8 mouse cellular contexts compared by ENCODE assay signal in genomic region chr1:153532234-153532841, GRCm38 (mm10). TPM values are rescaled to one million over a fixed set of nuclear protein-coding genes. Genes with fewer than 3 reads are reported as not detected.
DNase-seq lines count a peak whose midpoint lies in the region; ATAC-seq and TF ChIP-seq lines count a peak whose summit lies in the region.

No protein-coding gene starts in this region.

- no peak overlapping the region for H3K27ac ChIP-seq in lung, embryonic 15.5 days
- H3K27ac ChIP-seq in heart, embryonic 15.5 days, result peak overlapping the region; percentile 44
- peak overlapping the region; percentile 73 for H3K27ac ChIP-seq in limb, embryonic 14.5 days (replicated peaks; ENCODE audit: low read depth, low read length)

- peak overlapping the region; percentile 20; the same call in 1 of the 2 replicates for H3K4me3 ChIP-seq in lung, embryonic 15.5 days
- H3K4me3 ChIP-seq in heart, embryonic 15.5 days, result peak overlapping the region; percentile 30
- H3K4me3 ChIP-seq in limb, embryonic 14.5 days (replicated peaks; ENCODE audit: low read length), result no peak overlapping the region
- no peak overlapping the region for H3K4me3 ChIP-seq in myocyte

- no peak overlapping the region for H3ac ChIP-seq in myocyte (ENCODE audit: control insufficient read depth, insufficient read length)

- no peaks in the 10 kb centered on the region for H3K79me2 ChIP-seq in myocyte (ENCODE audit: control insufficient read depth, insufficient read depth)

- no peaks in the 10 kb centered on the region for H3K27me3 ChIP-seq in lung, embryonic 15.5 days
- H3K27me3 ChIP-seq in heart, embryonic 15.5 days, result no peaks in the 10 kb centered on the region
- H3K27me3 ChIP-seq in limb, embryonic 14.5 days (ENCODE audit: control insufficient read depth, insufficient read depth, low read length), result no peaks in the 10 kb centered on the region
- H3K27me3 ChIP-seq in myocyte (ENCODE audit: control insufficient read depth, insufficient read depth, insufficient read length), result no peaks in the 10 kb centered on the region

- TF ChIP-seq POLR2A in limb, embryonic 14.5 days (IDR thresholded peaks at IDR 0.05; ENCODE audit: borderline replicate concordance, extremely low read depth, insufficient read depth, insufficient read length), result peak; percentile 56; the same call in 1 of the 2 replicates
- TF ChIP-seq POLR2A in myocyte (IDR thresholded peaks at IDR 0.05; ENCODE audit: insufficient read length, low read depth), result no peak

- 18% methylated on average over 12 of the region's 12 CpGs for WGBS in lung, embryonic 15.5 days
- WGBS in heart, embryonic 15.5 days, result 21% methylated on average over 12 of the region's 12 CpGs
- WGBS in limb, embryonic 14.5 days, result 22% methylated on average over 12 of the region's 12 CpGs

- H3K4me1 ChIP-seq in lung, embryonic 15.5 days, result peaks cover 5% of the 10 kb centered on the region
- peaks cover 9% of the 10 kb centered on the region; the same call in 1 of the 2 replicates for H3K4me1 ChIP-seq in heart, embryonic 15.5 days (replicated peaks)
- peaks cover 11% of the 10 kb centered on the region for H3K4me1 ChIP-seq in limb, embryonic 14.5 days (ENCODE audit: control insufficient read depth, insufficient read depth, low read length)

- ATAC-seq in lung, embryonic 15.5 days (ENCODE audit: borderline replicate concordance, extremely low read depth, low FRiP score, low TSS enrichment), result no peak
- ATAC-seq in heart, embryonic 15.5 days (replicated peaks; ENCODE audit: insufficient number of reproducible peaks, insufficient read depth, low FRiP score, low read depth), result no peak
- peak; percentile 82; the same call in 1 of the 2 replicates for ATAC-seq in limb, embryonic 14.5 days (ENCODE audit: low FRiP score, low read depth)

- no peaks in the 10 kb centered on the region for H3K36me3 ChIP-seq in lung, embryonic 15.5 days
- H3K36me3 ChIP-seq in heart, embryonic 15.5 days, result no peaks in the 10 kb centered on the region
- H3K36me3 ChIP-seq in limb, embryonic 14.5 days (ENCODE audit: control insufficient read depth, insufficient read depth, low read length), result no peaks in the 10 kb centered on the region
- H3K36me3 ChIP-seq in myocyte (ENCODE audit: control insufficient read depth, insufficient read depth), result no peaks in the 10 kb centered on the region

- H3K4me2 ChIP-seq in lung, embryonic 15.5 days, result peak overlapping the region; percentile 53
- H3K4me2 ChIP-seq in heart, embryonic 15.5 days, result peak overlapping the region; percentile 56
- H3K4me2 ChIP-seq in limb, embryonic 14.5 days (replicated peaks; ENCODE audit: low read depth, low read length, severe bottlenecking), result peak overlapping the region; percentile 34; the same call in 1 of the 2 replicates
- peak overlapping the region; percentile 18 for H3K4me2 ChIP-seq in myocyte (ENCODE audit: low read depth)

- no peaks in the 10 kb centered on the region for H3K9me3 ChIP-seq in lung, embryonic 15.5 days
- H3K9me3 ChIP-seq in heart, embryonic 15.5 days (replicated peaks), result no peaks in the 10 kb centered on the region
- H3K9me3 ChIP-seq in limb, embryonic 14.5 days (ENCODE audit: control insufficient read depth, low read length), result no peaks in the 10 kb centered on the region

- no peak for DNase-seq in lung, adult 18-20 months
- peak; percentile 76 for DNase-seq in embryo, embryonic 10 days (ENCODE audit: low spot score)
- peak; percentile 64 for DNase-seq in limb, embryonic 14.5 days (ENCODE audit: low spot score)
- DNase-seq in frontal cortex, postnatal 10 days (ENCODE audit: low spot score in 2 of 2), result no peak
- no peak for DNase-seq in left cerebral cortex, adult 8-10 months (ENCODE audit: low spot score in 2 of 2)

- peak overlapping the region; percentile 27 for H3K9ac ChIP-seq in lung, embryonic 15.5 days
- peak overlapping the region; percentile 36; the same call in 1 of the 2 replicates for H3K9ac ChIP-seq in heart, embryonic 15.5 days
- H3K9ac ChIP-seq in limb, embryonic 14.5 days (ENCODE audit: low read depth, low read length, severe bottlenecking), result peak overlapping the region; percentile 41

TF ChIP-seq in myocyte, 11 proteins besides CTCF, POLR2A, EP300 and RAD21:
- no peak for TF ChIP-seq MYOG (IDR thresholded peaks at IDR 0.05; ENCODE audit: control insufficient read depth in 1 of 3, insufficient read depth in 1 of 3, insufficient read length in 2 of 3, low read depth in 2 of 3)
- no peak for TF ChIP-seq POLR2AphosphoS2 (IDR thresholded peaks at IDR 0.05; ENCODE audit: insufficient read length, low read depth)
- TF ChIP-seq CEBPB (IDR thresholded peaks at IDR 0.05; ENCODE audit: insufficient read depth, poor library complexity, severe bottlenecking), result no peak
- no peak for TF ChIP-seq REST (IDR thresholded peaks at IDR 0.05; ENCODE audit: insufficient read depth, insufficient read length)
- no peak for TF ChIP-seq MAX (IDR thresholded peaks at IDR 0.05; ENCODE audit: low read depth)
- TF ChIP-seq SRF (IDR thresholded peaks at IDR 0.05; ENCODE audit: control insufficient read depth, insufficient read length, low read depth), result no peak
- TF ChIP-seq MYOD1 (IDR thresholded peaks at IDR 0.05; ENCODE audit: control insufficient read depth in 1 of 3, insufficient read length in 2 of 3, low read depth in 2 of 3), result no peak
- TF ChIP-seq USF1 (IDR thresholded peaks at IDR 0.05; ENCODE audit: low read depth), result no peak
- TF ChIP-seq TCF3 (IDR thresholded peaks at IDR 0.05; ENCODE audit: insufficient read length, low read depth), result no peak
- no peak for TF ChIP-seq TCF12 (IDR thresholded peaks at IDR 0.05; ENCODE audit: insufficient read depth, poor library complexity, severe bottlenecking)
- TF ChIP-seq E2F4 (IDR thresholded peaks at IDR 0.05; ENCODE audit: insufficient read depth), result no peak

RNA-seq across cellular contexts. Expression of gene Npl, which starts 17.5 kb away (rescaled TPM):
- polyA plus RNA-seq in lung, embryonic 15.5 days (2015; fragmentation: Nextera tagmentation; extraction: Ambion mirVana), result 6.6 and 7.4 TPM in 2 replicates
- 5.2 and 7.2 TPM in 2 replicates for polyA plus RNA-seq in heart, embryonic 15.5 days (2015; fragmentation: Nextera tagmentation; extraction: Ambion mirVana)
- 6.4 and 7.1 TPM in 2 replicates for polyA plus RNA-seq in limb, embryonic 14.5 days (2012; rRNA removed)
- 12.0 and 12.9 TPM in 2 replicates for polyA plus RNA-seq in limb, embryonic 14.5 days (2014; fragmentation: Nextera tagmentation; extraction: Ambion mirVana)
- polyA plus RNA-seq in myocyte (2012; fragmentation: generic; extraction: Trizol), result 0.37 TPM
- total RNA-seq in left cerebral cortex, adult 8-10 months (2022), result 1 to 10 TPM; 5.1 to 7.2 (median 6.2) TPM

RNA-seq across cellular contexts. Expression of gene Dhx9, which starts 44.9 kb away (rescaled TPM):
- 30.7 and 34.1 TPM in 2 replicates for polyA plus RNA-seq in lung, embryonic 15.5 days (2015; fragmentation: Nextera tagmentation; extraction: Ambion mirVana)
- polyA plus RNA-seq in heart, embryonic 15.5 days (2015; fragmentation: Nextera tagmentation; extraction: Ambion mirVana), result 17.2 and 18.1 TPM in 2 replicates
- 104 and 143 TPM in 2 replicates for polyA plus RNA-seq in limb, embryonic 14.5 days (2012; rRNA removed)
- polyA plus RNA-seq in limb, embryonic 14.5 days (2014; fragmentation: Nextera tagmentation; extraction: Ambion mirVana), result 24.2 and 26.9 TPM in 2 replicates
- 25.2 TPM for polyA plus RNA-seq in myocyte (2012; fragmentation: generic; extraction: Trizol)
- total RNA-seq in left cerebral cortex, adult 8-10 months (2022), result 100 to 1,000 TPM in 1 of 4 experiments, 10 to 100 TPM in 3; 90.2 to 100 (median 92.8) TPM

Comparison
In these comparisons a context has a peak if more than half of its experiments do, and no peak if none do; other contexts are left out.
1. H3K4me3 ChIP-seq: peak in lung, embryonic 15.5 days (single experiment) and heart, embryonic 15.5 days (single experiment); none in limb, embryonic 14.5 days (single experiment) and myocyte (single experiment).
2. DNase-seq: peak in embryo, embryonic 10 days (single experiment) and limb, embryonic 14.5 days (single experiment); none in lung, adult 18-20 months (0 of 2), frontal cortex, postnatal 10 days (0 of 2) and left cerebral cortex, adult 8-10 months (0 of 2).
3. Peak in every context shown above with its lines, with median percentiles within 50 percentile points of each other: H3K4me2 ChIP-seq and H3K9ac ChIP-seq.